Mouse (Mus musculus): ENCODE data around the gene Supt3. TPM values are rescaled to one million over a fixed set of nuclear protein-coding genes. Genes with fewer than 3 reads are reported as not detected.

Gene Supt3
- polyA plus RNA-seq, 1 experiment = 6.4 TPM

- no peak overlapping the region for H3K4me3 ChIP-seq (ENCODE audit: insufficient read depth, low read depth, low read length)
- peak; percentile 57 for DNase-seq
- peaks cover 3% of the 10 kb centered on the region; the same call in 1 of the 2 replicates for H3K4me1 ChIP-seq (ENCODE audit: control insufficient read depth, insufficient read depth, low read length)
- no peak overlapping the region for H3K27ac ChIP-seq (ENCODE audit: insufficient read depth, low read depth, low read length)
- no peak for TF ChIP-seq CTCF (conservative IDR thresholded peaks at IDR 0.05; ENCODE audit: insufficient read depth, insufficient read length, low read depth, low read length)
- TF ChIP-seq POLR2A (IDR thresholded peaks at IDR 0.05; ENCODE audit: low read depth, low read length) = no peak
- H3K27me3 ChIP-seq (replicated peaks; ENCODE audit: control insufficient read depth, insufficient read depth, low read length) = no peaks in the 10 kb centered on the region
- no peaks in the 10 kb centered on the region for H3K36me3 ChIP-seq (ENCODE audit: control insufficient read depth, insufficient read depth, low read length)
- 67% methylated on average over 4 of the region's 4 CpGs for WGBS
These were observed 226.4 kb downstream of the Supt3 start for GRCm38 (mm10) chr17:45003311-45003710.

- H3K36me3 ChIP-seq (ENCODE audit: control insufficient read depth, insufficient read depth, low read length) = no peaks in the 10 kb centered on the region
- peaks cover 3% of the 10 kb centered on the region; the same call in 1 of the 2 replicates for H3K4me1 ChIP-seq (ENCODE audit: control insufficient read depth, insufficient read depth, low read length)
- TF ChIP-seq CTCF (conservative IDR thresholded peaks at IDR 0.05; ENCODE audit: insufficient read depth, insufficient read length, low read depth, low read length) (no peak), POLR2A (IDR thresholded peaks at IDR 0.05; ENCODE audit: low read depth, low read length) (no peak)
- WGBS = 93% methylated on average over 13 of the region's 13 CpGs
- no peaks in the 10 kb centered on the region for H3K27me3 ChIP-seq (replicated peaks; ENCODE audit: control insufficient read depth, insufficient read depth, low read length)
- no peak for DNase-seq
- no peak overlapping the region for H3K4me3 ChIP-seq (ENCODE audit: insufficient read depth, low read depth, low read length)
- no peak overlapping the region for H3K27ac ChIP-seq (ENCODE audit: insufficient read depth, low read depth, low read length)
These were observed 227.7 kb downstream of the Supt3 start for GRCm38 (mm10) chr17:45004477-45005170.

GRCm38 (mm10) chr17:45007461-45007860 lies 230.5 kb downstream of the Supt3 start:
- H3K36me3 ChIP-seq (ENCODE audit: control insufficient read depth, insufficient read depth, low read length) = no peaks in the 10 kb centered on the region
- H3K4me1 ChIP-seq (ENCODE audit: control insufficient read depth, insufficient read depth, low read length) = peaks cover 3% of the 10 kb centered on the region; the same call in 1 of the 2 replicates
- WGBS = 89% methylated on average over 1 of the region's 1 CpGs
- H3K27me3 ChIP-seq (replicated peaks; ENCODE audit: control insufficient read depth, insufficient read depth, low read length) = no peaks in the 10 kb centered on the region
- TF ChIP-seq POLR2A (IDR thresholded peaks at IDR 0.05; ENCODE audit: low read depth, low read length) (no peak), CTCF (conservative IDR thresholded peaks at IDR 0.05; ENCODE audit: insufficient read depth, insufficient read length, low read depth, low read length) (no peak)
- no peak overlapping the region for H3K4me3 ChIP-seq (ENCODE audit: insufficient read depth, low read depth, low read length)
- no peak overlapping the region for H3K27ac ChIP-seq (ENCODE audit: insufficient read depth, low read depth, low read length)
- no peak for DNase-seq

- 88% methylated on average over 4 of the region's 4 CpGs for WGBS
- H3K27me3 ChIP-seq (replicated peaks; ENCODE audit: control insufficient read depth, insufficient read depth, low read length) = no peaks in the 10 kb centered on the region
- H3K27ac ChIP-seq (ENCODE audit: insufficient read depth, low read depth, low read length) = no peak overlapping the region
- no peak overlapping the region for H3K4me3 ChIP-seq (ENCODE audit: insufficient read depth, low read depth, low read length)
- DNase-seq = no peak
- no peaks in the 10 kb centered on the region for H3K4me1 ChIP-seq (ENCODE audit: control insufficient read depth, insufficient read depth, low read length)
- no peak for TF ChIP-seq POLR2A (IDR thresholded peaks at IDR 0.05; ENCODE audit: low read depth, low read length)
- TF ChIP-seq CTCF (conservative IDR thresholded peaks at IDR 0.05; ENCODE audit: insufficient read depth, insufficient read length, low read depth, low read length) = no peak
- no peaks in the 10 kb centered on the region for H3K36me3 ChIP-seq (ENCODE audit: control insufficient read depth, insufficient read depth, low read length)
These were observed 231.7 kb downstream of the Supt3 start for GRCm38 (mm10) chr17:45008663-45009062.

GRCm38 (mm10) chr17:45010409-45010808 lies 233.5 kb downstream of the Supt3 start:
- H3K4me1 ChIP-seq (ENCODE audit: control insufficient read depth, insufficient read depth, low read length) = no peaks in the 10 kb centered on the region
- WGBS = 95% methylated on average over 2 of the region's 2 CpGs
- TF ChIP-seq CTCF (conservative IDR thresholded peaks at IDR 0.05; ENCODE audit: insufficient read depth, insufficient read length, low read depth, low read length) = no peak
- TF ChIP-seq POLR2A (IDR thresholded peaks at IDR 0.05; ENCODE audit: low read depth, low read length) = no peak
- no peak for DNase-seq
- no peaks in the 10 kb centered on the region for H3K27me3 ChIP-seq (replicated peaks; ENCODE audit: control insufficient read depth, insufficient read depth, low read length)
- no peaks in the 10 kb centered on the region for H3K36me3 ChIP-seq (ENCODE audit: control insufficient read depth, insufficient read depth, low read length)
- H3K27ac ChIP-seq (ENCODE audit: insufficient read depth, low read depth, low read length) = no peak overlapping the region
- no peak overlapping the region for H3K4me3 ChIP-seq (ENCODE audit: insufficient read depth, low read depth, low read length)

- DNase-seq = no peak
- H3K27me3 ChIP-seq (replicated peaks; ENCODE audit: control insufficient read depth, insufficient read depth, low read length) = no peaks in the 10 kb centered on the region
- no peaks in the 10 kb centered on the region for H3K36me3 ChIP-seq (ENCODE audit: control insufficient read depth, insufficient read depth, low read length)
- TF ChIP-seq CTCF (conservative IDR thresholded peaks at IDR 0.05; ENCODE audit: insufficient read depth, insufficient read length, low read depth, low read length) (no peak), POLR2A (IDR thresholded peaks at IDR 0.05; ENCODE audit: low read depth, low read length) (no peak)
- H3K4me3 ChIP-seq (ENCODE audit: insufficient read depth, low read depth, low read length) = no peak overlapping the region
- 86% methylated on average over 4 of the region's 4 CpGs for WGBS
- no peaks in the 10 kb centered on the region for H3K4me1 ChIP-seq (ENCODE audit: control insufficient read depth, insufficient read depth, low read length)
- H3K27ac ChIP-seq (ENCODE audit: insufficient read depth, low read depth, low read length) = no peak overlapping the region
These were observed 239.8 kb downstream of the Supt3 start for GRCm38 (mm10) chr17:45016746-45017145.

GRCm38 (mm10) chr17:45020155-45020930 lies 243.4 kb downstream of the Supt3 start:
- Histone ChIP-seq H3K27me3 (replicated peaks; ENCODE audit: control insufficient read depth, insufficient read depth, low read length) (no peaks in the 10 kb centered on the region), H3K36me3 (ENCODE audit: control insufficient read depth, insufficient read depth, low read length) (no peaks in the 10 kb centered on the region), H3K4me1 (ENCODE audit: control insufficient read depth, insufficient read depth, low read length) (no peaks in the 10 kb centered on the region), H3K27ac (ENCODE audit: insufficient read depth, low read depth, low read length) (no peak overlapping the region), H3K4me3 (ENCODE audit: insufficient read depth, low read depth, low read length) (no peak overlapping the region)
- WGBS = 70% methylated on average over 8 of the region's 8 CpGs
- peak; percentile 17 for DNase-seq
- no peak for TF ChIP-seq CTCF (conservative IDR thresholded peaks at IDR 0.05; ENCODE audit: insufficient read depth, insufficient read length, low read depth, low read length)
- TF ChIP-seq POLR2A (IDR thresholded peaks at IDR 0.05; ENCODE audit: low read depth, low read length) = no peak

Measured in kidney, adult 2 months (tissue).